Mouse (Mus musculus): ENCODE measurements at regions not wholly inside any gene's neighbourhood (a gene's known extent, or its start where the extent isn't known, plus 50 kb on each side); places are given as distances from the start of the nearest gene placed in this dataset.

DNA sequence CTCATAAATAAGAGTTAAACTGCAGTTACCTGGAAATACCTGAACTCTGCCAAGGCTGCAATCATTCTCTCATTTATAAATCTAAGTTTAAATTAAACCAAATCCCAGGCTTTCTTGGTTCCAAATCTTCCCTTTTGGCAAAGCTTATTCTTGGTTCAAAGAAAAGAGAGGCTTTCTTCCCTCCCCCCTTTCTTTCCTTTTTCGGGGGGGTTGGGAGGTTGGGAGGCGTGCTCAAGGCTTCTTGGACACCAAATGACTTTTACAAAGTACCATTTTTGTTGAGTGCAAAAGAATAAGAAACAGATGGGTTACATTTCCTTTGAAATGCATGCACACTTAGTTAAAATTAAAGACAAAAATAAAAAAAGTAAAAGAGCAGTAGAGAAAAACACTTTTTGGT, 105.4 kb upstream of the Mroh9 start:
- no peak for DNase-seq (ENCODE audit: low spot score in 2 of 2)

DNA sequence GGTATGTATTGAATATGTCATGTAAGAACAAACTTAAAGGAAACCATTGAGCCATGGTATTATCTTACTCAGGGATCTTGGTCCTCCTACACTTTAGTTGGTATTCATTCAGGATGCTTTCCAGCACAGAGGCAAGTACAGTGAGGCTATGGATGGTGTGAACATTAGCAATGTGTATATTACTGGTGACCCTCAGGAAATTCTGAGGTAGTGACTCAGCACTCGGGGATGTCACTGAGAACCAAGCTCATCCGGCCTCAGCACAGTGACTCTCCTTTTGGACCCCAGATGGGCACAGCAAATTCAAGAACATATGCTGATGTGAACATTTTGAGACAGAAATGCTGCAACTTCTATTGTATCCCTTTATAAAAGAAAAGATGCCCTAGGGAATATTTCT, 96.4 kb upstream of the Mroh9 start:
- DNase-seq (ENCODE audit: low spot score in 2 of 2) = no peak

DNA sequence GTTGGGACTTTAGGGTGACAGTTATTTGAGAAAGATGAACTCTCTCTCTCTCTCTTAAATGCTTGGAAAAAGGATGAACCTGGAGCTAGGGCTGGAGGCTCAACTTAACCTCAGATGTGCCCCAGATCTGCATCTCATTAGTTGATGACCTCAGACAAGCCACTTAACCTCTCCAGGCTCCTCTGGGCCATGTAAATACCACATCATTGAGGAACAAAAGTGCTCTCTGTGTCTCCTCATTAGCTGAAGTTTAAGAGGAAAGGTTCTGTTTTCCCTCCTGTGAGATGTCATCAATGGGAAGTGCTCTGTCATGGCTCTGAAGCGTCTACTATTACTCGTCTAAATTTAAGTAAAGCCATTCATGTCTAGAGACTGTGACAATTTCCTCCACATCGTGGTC, 91.5 kb upstream of the Mroh9 start:
- no peak for DNase-seq (ENCODE audit: low spot score in 2 of 2)

DNA sequence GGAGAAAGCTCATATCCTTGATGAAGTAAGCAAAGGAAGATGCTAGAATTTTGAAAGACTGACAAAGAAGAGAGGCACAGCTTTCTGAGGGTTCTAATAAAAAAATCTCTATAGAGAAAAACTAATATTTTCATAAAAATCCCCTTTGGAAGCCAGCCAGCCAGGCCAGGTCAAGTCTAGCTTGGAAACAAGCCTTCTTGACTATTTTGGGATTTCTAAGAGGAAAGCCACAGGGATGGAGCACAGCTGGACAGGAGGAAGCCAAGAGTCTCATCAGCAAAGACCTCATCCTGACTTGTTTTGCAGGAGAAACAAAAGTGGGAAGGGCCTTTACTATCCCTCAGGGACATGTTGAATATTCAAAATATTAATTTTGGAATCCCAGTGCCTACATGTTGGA, 81.6 kb upstream of the Mroh9 start:
- no peak for DNase-seq (ENCODE audit: low spot score in 2 of 2)

DNA sequence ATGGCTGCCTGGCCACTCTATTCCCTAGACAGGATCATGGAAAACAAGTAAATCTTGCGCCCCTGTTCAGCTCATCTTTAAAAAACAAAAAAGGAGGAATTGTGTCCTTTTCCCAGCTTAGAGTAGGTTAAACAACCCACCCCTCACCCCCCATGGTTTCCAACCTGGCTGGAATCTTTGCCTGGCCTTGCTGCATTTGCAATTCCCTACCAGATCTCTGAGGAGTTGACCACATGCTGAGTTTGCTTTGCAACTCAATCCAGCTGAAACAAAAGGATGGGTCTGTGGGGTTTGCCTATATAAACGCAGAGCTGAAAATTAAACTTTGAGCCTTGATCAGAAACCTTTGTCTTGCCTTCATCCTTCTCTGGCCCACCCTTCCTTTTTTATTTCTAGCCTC, 78.2 kb upstream of the Mroh9 start:
- no peak for DNase-seq (ENCODE audit: low spot score in 2 of 2)

DNA sequence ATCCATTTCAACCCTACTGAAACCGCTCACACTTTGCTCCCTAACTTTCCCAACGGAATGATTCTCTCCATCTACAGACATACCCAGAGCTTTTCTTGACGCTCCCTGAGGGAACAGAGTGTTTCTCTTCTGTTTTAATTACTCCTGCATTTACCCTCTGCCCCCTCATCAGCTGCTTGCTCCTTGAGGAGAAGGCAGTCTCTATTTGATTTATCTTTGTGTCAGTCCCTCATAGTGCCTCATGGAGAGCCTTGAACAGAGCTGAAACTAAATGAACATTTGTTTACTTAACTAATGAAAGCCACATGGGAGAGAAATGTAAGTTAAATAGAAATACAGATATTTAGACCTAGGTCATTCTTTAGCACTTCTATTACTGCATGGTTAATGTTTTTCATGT, 74.4 kb upstream of the Mroh9 start:
- no peak for DNase-seq (ENCODE audit: low spot score in 2 of 2)

DNA sequence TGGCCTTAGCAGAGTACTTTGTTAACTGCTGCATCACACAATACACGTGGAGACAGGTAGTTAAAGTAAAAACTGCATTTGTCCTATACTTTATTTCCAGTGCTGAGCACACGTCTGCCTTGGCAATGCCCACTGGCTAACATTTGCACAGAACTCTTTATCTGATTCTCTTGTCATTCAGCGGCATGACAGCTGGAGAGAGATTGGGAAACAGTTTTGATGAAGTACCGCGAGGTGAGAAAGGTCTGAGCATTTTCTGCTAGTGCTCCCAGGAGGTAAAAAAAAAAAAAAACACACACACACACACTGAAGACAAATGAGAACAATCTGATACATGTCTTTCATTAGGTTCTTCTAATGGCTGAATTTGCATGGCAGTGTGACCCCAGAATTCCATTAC, 73.0 kb upstream of the Mroh9 start:
- no peak for DNase-seq (ENCODE audit: low spot score in 2 of 2)

DNA sequence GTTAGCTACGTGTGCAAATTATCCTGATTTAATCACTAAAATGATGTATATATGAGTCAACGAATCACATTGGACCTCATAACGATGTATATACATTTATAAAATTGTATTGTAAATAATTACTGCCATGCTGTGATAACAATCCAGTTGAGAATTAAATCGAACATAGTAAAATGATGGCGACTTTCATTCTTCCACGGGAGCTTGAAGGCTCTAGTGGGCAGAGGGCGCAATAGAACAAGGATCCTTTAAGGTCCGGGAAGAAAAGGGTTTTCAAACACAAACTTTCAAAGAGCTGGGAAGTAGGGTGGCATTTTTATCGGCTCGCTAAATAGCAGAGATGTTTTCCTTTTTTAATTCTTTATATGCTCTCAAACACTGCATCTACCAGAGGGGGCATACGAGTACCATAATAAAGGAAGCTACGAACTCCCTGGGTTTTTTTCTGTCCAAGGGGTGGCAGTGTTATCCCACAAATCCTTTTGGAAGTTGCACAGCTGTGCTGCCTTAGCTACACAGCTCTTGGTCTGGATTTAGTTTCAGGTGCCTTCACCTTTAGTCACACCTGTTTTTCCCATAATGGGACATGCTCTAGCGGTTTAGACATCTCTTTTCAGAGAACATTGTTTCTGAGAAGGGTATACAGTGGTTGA, 64.9 kb upstream of the Mroh9 start:
- peak; percentile 6 to 36 for DNase-seq (ENCODE audit: low spot score in 2 of 2)

DNA sequence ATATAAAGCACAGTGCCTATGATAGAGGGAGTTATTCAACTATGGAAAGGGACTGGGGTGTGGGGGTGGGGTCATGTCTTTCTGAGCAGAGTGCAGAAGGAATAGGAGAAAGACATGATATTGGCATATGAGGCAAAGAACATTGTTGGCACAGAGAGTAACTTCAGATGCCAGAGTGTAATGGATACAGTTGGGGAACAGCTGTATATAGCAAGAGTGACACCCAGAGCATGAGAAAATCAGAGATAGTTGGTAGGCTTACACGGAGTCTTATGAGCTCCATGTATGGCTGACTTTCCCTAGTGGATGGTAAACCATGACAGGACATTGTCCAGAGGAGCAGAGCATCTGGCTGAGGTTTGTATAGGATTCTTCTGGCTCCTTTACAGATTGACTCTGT, 61.2 kb upstream of the Mroh9 start:
- no peak for DNase-seq (ENCODE audit: low spot score in 2 of 2)

DNA sequence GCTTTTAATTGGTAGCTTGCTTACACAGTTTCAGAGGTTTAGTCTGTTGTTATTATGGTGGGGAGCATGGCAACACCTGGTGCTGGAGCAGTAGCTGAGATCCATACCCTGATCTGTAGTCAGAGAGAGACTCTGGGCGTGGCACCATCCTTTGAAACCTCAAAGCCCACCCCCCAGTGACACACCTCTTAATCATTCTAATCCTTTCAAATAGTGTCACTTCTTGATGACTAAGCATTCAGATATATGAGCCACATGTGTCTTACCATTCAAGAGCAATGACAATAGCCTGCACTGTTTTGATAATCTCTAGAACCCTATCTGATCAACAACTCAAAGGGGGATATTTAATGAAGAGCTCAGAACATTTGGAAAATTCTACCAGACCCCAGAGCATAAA, 57.6 kb upstream of the Mroh9 start:
- no peak for DNase-seq (ENCODE audit: low spot score in 2 of 2)

DNA sequence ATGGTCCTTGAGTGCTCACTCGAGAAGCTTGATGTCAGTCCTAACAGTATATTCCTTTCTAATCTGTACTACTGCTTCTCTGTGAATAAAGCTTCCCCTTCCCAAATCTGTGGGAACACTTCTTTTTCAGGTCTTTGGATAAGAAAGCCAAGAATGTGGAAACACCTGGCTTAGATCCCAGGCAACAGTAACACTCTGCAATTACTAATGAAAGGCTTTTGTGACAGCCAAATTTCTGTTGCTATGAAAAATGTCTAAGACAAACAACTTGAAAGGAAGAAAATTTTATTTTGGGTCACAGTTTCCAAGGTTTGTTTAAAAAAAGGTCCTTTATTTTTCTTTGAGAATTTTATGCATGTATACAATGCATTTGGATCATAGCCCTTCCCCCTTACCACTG, 56.0 kb upstream of the Mroh9 start:
- no peak for DNase-seq (ENCODE audit: low spot score in 2 of 2)

DNA sequence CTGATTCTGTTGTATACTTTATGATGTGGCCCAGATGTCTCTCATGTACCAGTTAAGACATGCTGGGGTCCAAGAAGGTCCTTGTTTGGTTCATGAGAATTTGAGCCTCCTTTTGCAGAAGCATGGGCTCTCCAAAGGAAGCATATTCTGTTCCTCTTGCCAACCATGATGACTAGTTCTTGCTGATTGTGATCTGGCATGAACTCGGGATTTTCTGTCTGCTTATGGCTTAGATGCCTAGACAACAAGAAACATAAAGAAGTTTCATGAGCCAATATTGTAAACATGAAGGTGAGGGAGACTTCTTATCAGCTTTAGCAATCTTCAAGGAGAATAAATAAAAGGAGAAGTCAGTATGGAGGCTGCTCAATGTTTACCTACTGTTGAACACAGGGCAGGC, 52.7 kb upstream of the Mroh9 start:
- DNase-seq (ENCODE audit: low spot score in 2 of 2) = no peak
